Mouse (Mus musculus) CH12.LX (cell line): Measurements from ENCODE around the gene Rnf32. TPM values are rescaled to one million over a fixed set of nuclear protein-coding genes. Genes with fewer than 3 reads are reported as not detected.
A peak's percentile ranks its signal among the peaks of the same experiment; 100 is the strongest.

ENCODE experiments used
- DNase-seq: peaks from one replicate; pipeline ENCODE4 v3.0.0-alpha.2; 2013; ENCODE audit errors: extremely low read depth
- H3K27ac ChIP-seq: 2 replicates; pipeline ENCODE4 v1.5.1; 2012; ENCODE audit warnings: low read depth, mild to moderate bottlenecking, control low read depth, moderate library complexity; ENCODE audit not compliant: insufficient read depth
- H3K27me3 ChIP-seq: replicated peaks from 2 replicates; pipeline ENCODE3; 2012; ENCODE audit warnings: inconsistent platforms
- H3K36me3 ChIP-seq, 2 experiments: replicated peaks in 1 of 2; 2 replicates each; pipeline versions ENCODE3 to v1.6.1; 2012; ENCODE audit warnings: inconsistent platforms in 1 of 2, low read length in 1 of 2, mild to moderate bottlenecking in 1 of 2, mixed read lengths in 1 of 2, moderate library complexity in 1 of 2; ENCODE audit not compliant: control insufficient read depth in 1 of 2, insufficient read depth in 1 of 2
- H3K4me1 ChIP-seq, 2 experiments: 2 replicates each; pipeline ENCODE4 v1.6.1; 2012; ENCODE audit warnings: inconsistent platforms in 1 of 2, moderate library complexity in 1 of 2; ENCODE audit not compliant: insufficient read depth in 2 of 2, control insufficient read depth in 1 of 2
- H3K4me2 ChIP-seq: 2 replicates; pipeline ENCODE4 v1.6.1; 2012; ENCODE audit warnings: low read depth, mild to moderate bottlenecking, control low read depth; ENCODE audit not compliant: poor library complexity, insufficient read depth, severe bottlenecking
- H3K4me3 ChIP-seq, 3 experiments: fragments of 150-350 bp in 1 of 3; sonication (generic) in 1 of 3; replicated peaks in 1 of 3; 2 replicates each; pipeline versions ENCODE3 to v1.5.1; 2011 to 2012; ENCODE audit warnings: low read depth in 2 of 3, low read length in 2 of 3, mild to moderate bottlenecking in 2 of 3, moderate library complexity in 2 of 3, control low read depth in 1 of 3, improper control_type of control experiment in 1 of 3, inconsistent platforms in 1 of 3, mixed read lengths in 1 of 3; ENCODE audit not compliant: poor library complexity in 1 of 3
- H3K79me2 ChIP-seq: replicated peaks from 2 replicates; pipeline ENCODE4 v1.6.1; 2012; ENCODE audit warnings: mild to moderate bottlenecking, moderate library complexity; ENCODE audit not compliant: control insufficient read depth, poor library complexity, insufficient read depth, severe bottlenecking; ENCODE audit errors: extremely low read depth
- H3K9ac ChIP-seq: 2 replicates; pipeline ENCODE4 v1.6.1; 2012; ENCODE audit warnings: low read depth, mild to moderate bottlenecking, control low read depth, moderate library complexity; ENCODE audit not compliant: insufficient read depth
- H3K9me3 ChIP-seq: replicated peaks from 2 replicates; pipeline ENCODE3; 2012; ENCODE audit warnings: low read length, inconsistent platforms, mixed read lengths
- BHLHE40 ChIP-seq: IDR thresholded peaks from 2 replicates; pipeline ENCODE4 v1.6.1; 2011; ENCODE audit warnings: mild to moderate bottlenecking, low read depth, low read length, improper control_type of control experiment
- ELF1 ChIP-seq: IDR thresholded peaks from 2 replicates; pipeline ENCODE4 v1.6.1; 2014; ENCODE audit warnings: low read depth, mild to moderate bottlenecking, inconsistent platforms, low read length, improper control_type of control experiment
- ETS1 ChIP-seq: conservative IDR thresholded peaks from 2 replicates; pipeline ENCODE4 v1.6.1; 2012; ENCODE audit warnings: low read depth, mild to moderate bottlenecking, inconsistent platforms, low read length, improper control_type of control experiment, moderate library complexity
- HCFC1 ChIP-seq: IDR thresholded peaks from 2 replicates; pipeline ENCODE4 v1.6.1; 2012; ENCODE audit warnings: low read depth, mild to moderate bottlenecking, inconsistent platforms, low read length, improper control_type of control experiment
- IRF4 ChIP-seq: IDR thresholded peaks from 2 replicates; pipeline ENCODE4 v1.6.1; 2014; ENCODE audit warnings: low read depth, mild to moderate bottlenecking, inconsistent platforms, low read length, improper control_type of control experiment
- JUND ChIP-seq: conservative IDR thresholded peaks from 2 replicates; pipeline ENCODE4 v1.6.1; 2011; ENCODE audit warnings: low read depth, low read length, improper control_type of control experiment
- KAT2A ChIP-seq: IDR thresholded peaks from 2 replicates; pipeline ENCODE4 v1.6.1; 2012; ENCODE audit warnings: low read length, improper control_type of control experiment, inconsistent platforms; ENCODE audit not compliant: insufficient replicate concordance
- MAFK ChIP-seq: IDR thresholded peaks from 2 replicates; pipeline ENCODE4 v1.6.1; 2011; ENCODE audit warnings: low read length, improper control_type of control experiment; ENCODE audit not compliant: insufficient replicate concordance
- MAX ChIP-seq: IDR thresholded peaks from 2 replicates; pipeline ENCODE4 v1.6.1; 2011; ENCODE audit warnings: low read length, improper control_type of control experiment
- MAZ ChIP-seq: IDR thresholded peaks from 2 replicates; pipeline ENCODE4 v1.6.1; 2012; ENCODE audit warnings: low read depth, mild to moderate bottlenecking, inconsistent platforms, low read length, improper control_type of control experiment, moderate library complexity
- MYC ChIP-seq: IDR thresholded peaks from 2 replicates; pipeline ENCODE4 v1.6.1; 2011; ENCODE audit warnings: low read depth, mild to moderate bottlenecking, improper control_type of control experiment, low read length
- NELFE ChIP-seq: IDR thresholded peaks from 2 replicates; pipeline ENCODE4 v1.6.1; 2011; ENCODE audit warnings: low read depth, low read length, improper control_type of control experiment
- POLR2A ChIP-seq: IDR thresholded peaks from 2 replicates; pipeline ENCODE4 v1.6.1; 2011; ENCODE audit warnings: low read depth, mild to moderate bottlenecking, improper control_type of control experiment, low read length
- RAD21 ChIP-seq: IDR thresholded peaks from 2 replicates; pipeline ENCODE4 v1.6.1; 2011; ENCODE audit warnings: low read depth, mild to moderate bottlenecking, low read length, improper control_type of control experiment, moderate library complexity
- RCOR1 ChIP-seq: conservative IDR thresholded peaks from 2 replicates; pipeline ENCODE4 v1.6.1; 2012; ENCODE audit warnings: low read depth, mild to moderate bottlenecking, inconsistent platforms, low read length, improper control_type of control experiment
- ZKSCAN1 ChIP-seq: IDR thresholded peaks from 2 replicates; pipeline ENCODE4 v1.6.1; 2012; ENCODE audit warnings: low read depth, inconsistent platforms, low read length, improper control_type of control experiment, borderline replicate concordance
- ZMIZ1 ChIP-seq: IDR thresholded peaks from 2 replicates; pipeline ENCODE4 v1.6.1; 2012; ENCODE audit warnings: low read depth, mild to moderate bottlenecking, inconsistent platforms, low read length, improper control_type of control experiment
- dilution Hi-C: fragments of 300-500 bp; cut with MboI; formaldehyde crosslinking; loops from 2 replicates; pipeline ENCODE4 v1.14.3; 2020; ENCODE audit warnings: low sequenced_read_pairs; ENCODE audit not compliant: extremely low pct_unique_long_range_greater_than_20kb, extremely low pct_ligation_motif_present
- in situ Hi-C: fragments of 300-500 bp; cut with MboI; formaldehyde crosslinking; loops from 3 replicates; pipeline ENCODE4 v1.14.3; 2019; ENCODE audit warnings: low sequenced_read_pairs, low pct_ligation_motif_present, low pct_unique_long_range_greater_than_20kb, mixed read lengths
- polyA plus RNA-seq: library from polyadenylated mRNA; unstranded; fragments of >175 nt; gene quantifications from 2 replicates; pipeline ENCODE4 v1.2.1, GENCODE M21; 2012; ENCODE audit warnings: low read depth; ENCODE audit not compliant: insufficient read length
- total RNA-seq, 2 experiments: library from RNA; depleted of rRNA; stranded (reverse); fragments of 300-350 nt in 1 of 2; fragments of >200 nt in 1 of 2; gene quantifications; 2 replicates each; pipeline ENCODE4 v1.2.3; 2012 to 2014

Gene Rnf32
- total and polyA plus RNA-seq, 3 experiments: not detected

DNA sequence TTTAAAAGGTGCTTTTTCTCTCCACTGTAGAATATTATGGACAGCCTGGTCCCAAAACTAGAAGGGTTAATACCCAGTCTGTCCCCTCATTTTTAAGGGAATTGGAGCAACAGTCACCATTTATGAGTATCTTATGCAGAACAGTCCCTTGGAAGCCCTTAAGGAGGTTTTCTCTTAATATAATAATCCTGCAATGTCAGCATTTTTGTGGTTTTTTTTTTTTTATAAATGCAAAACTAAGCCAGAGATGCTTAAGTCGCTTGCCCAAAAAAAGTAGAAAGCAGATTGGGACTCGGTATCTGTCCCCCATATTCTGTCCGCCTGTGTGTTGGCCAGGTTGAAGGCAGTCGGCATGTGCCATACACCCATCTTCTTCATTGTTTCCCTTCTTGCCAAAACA, 1.4 kb downstream of the Rnf32 start:
- H3K9me3 ChIP-seq: no peaks in the 10 kb centered on the region
- in situ Hi-C loops (no loop called here), dilution Hi-C loops (no loop called here)
- H3K79me2 ChIP-seq: no peaks in the 10 kb centered on the region
- H3K4me1 ChIP-seq: no peaks in the 10 kb centered on the region
- no peak overlapping the region for H3K4me2 ChIP-seq
- no peak overlapping the region for H3K4me3 ChIP-seq
- H3K27ac ChIP-seq: no peak overlapping the region
- no peaks in the 10 kb centered on the region for H3K36me3 ChIP-seq
- TF ChIP-seq ETS1 (no peak), HCFC1 (no peak), MAFK (peak; percentile 81), ZKSCAN1 (no peak), IRF4 (no peak), ZMIZ1 (no peak), NELFE (no peak), MAZ (no peak)
- H3K27me3 ChIP-seq: no peaks in the 10 kb centered on the region
- no peak overlapping the region for H3K9ac ChIP-seq
- no peak for DNase-seq

DNA sequence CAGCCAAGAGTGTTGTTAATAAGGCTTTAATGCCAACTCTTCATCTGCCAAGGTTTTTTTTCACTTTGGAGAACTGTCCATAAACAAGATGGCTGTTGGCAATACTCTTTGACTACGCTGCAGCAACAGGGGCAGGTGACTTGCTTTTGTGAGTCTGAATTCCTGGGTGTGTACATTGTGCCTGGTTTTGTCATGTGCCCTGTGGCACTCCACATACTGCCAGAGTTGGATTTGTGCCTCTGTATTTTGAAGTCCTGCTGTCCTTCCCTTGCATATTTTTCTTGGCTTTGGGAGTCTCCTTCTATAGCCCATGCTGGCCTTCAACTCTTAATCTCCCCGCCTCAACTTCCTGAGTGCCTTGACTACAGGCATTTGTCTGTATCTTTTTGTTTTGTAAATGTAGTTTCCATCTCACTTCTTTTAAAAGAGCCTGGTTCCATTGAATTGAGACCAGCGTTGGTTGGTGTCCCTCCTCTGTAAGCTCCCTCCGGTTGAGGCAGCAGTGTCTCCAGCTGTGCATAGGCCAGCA, 3.2 kb downstream of the Rnf32 start:
- H3K9ac ChIP-seq: no peak overlapping the region
- dilution Hi-C loops (no loop called here), in situ Hi-C loops (no loop called here)
- H3K9me3 ChIP-seq: no peaks in the 10 kb centered on the region
- H3K4me2 ChIP-seq: no peak overlapping the region
- H3K36me3 ChIP-seq: no peaks in the 10 kb centered on the region
- no peaks in the 10 kb centered on the region for H3K79me2 ChIP-seq
- H3K27ac ChIP-seq: no peak overlapping the region
- TF ChIP-seq ELF1 (no peak), ZKSCAN1 (no peak), MYC (no peak), BHLHE40 (no peak), RCOR1 (no peak), ETS1 (no peak)
- no peaks in the 10 kb centered on the region for H3K27me3 ChIP-seq
- no peak for DNase-seq
- no peak overlapping the region for H3K4me3 ChIP-seq
- H3K4me1 ChIP-seq: no peaks in the 10 kb centered on the region

DNA sequence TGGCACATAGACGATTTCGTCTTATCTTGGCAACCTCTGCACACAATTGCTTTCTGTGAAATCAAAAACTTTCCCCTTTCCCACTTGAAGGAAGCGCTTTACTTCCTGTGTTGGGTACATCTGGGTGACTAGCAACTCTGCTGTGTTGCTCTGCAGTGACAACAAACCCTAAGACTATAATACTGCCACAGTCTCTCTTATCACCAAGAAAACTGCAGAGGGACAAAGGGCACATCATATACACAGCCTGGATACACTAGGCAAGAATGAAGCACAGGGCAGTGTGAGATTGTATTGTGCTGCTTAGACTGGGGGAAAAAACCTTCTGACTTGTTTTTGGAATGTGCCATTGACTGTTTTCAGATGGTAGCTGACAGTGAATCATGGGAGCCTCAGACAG, 4.1 kb downstream of the Rnf32 start:
- H3K4me2 ChIP-seq: no peak overlapping the region

More for the DNA sequence above, 4.1 kb downstream of the Rnf32 start:
- Histone ChIP-seq H3K36me3 (no peaks in the 10 kb centered on the region), H3K4me1 (no peaks in the 10 kb centered on the region), H3K27me3 (no peaks in the 10 kb centered on the region), H3K9me3 (no peaks in the 10 kb centered on the region), H3K27ac (no peak overlapping the region)
- dilution Hi-C loops: no loop called here
- DNase-seq: no peak
- no peak for TF ChIP-seq ZMIZ1
- no peak for TF ChIP-seq RAD21
- no peak for TF ChIP-seq KAT2A
- no peak for TF ChIP-seq ZKSCAN1
- TF ChIP-seq ELF1: no peak
- no peak for TF ChIP-seq MYC
- TF ChIP-seq POLR2A: no peak
- TF ChIP-seq HCFC1: no peak
- TF ChIP-seq JUND: no peak
- no peak for TF ChIP-seq MAX
- no peak for TF ChIP-seq BHLHE40
- no peak for TF ChIP-seq NELFE
- no peak for TF ChIP-seq IRF4
- no peak for TF ChIP-seq MAZ
- TF ChIP-seq, all 38 proteins: peak for 0
- in situ Hi-C loops: no loop called here
- Histone ChIP-seq H3K79me2 (no peaks in the 10 kb centered on the region), H3K4me3 (no peak overlapping the region), H3K9ac (no peak overlapping the region)
